Mouse (Mus musculus): ENCODE measurements around the gene Gpr108. TPM values are rescaled to one million over a fixed set of nuclear protein-coding genes. Genes with fewer than 3 reads are reported as not detected.
A peak's percentile ranks its signal among the peaks of the same experiment; 100 is the strongest.
"Not testable (repeated sequence)": the region's sequence is repeated elsewhere in the genome, so short reads cannot be mapped to it uniquely, and the experiment has no call there.

The Gpr108 gene
- polyA plus RNA-seq, 1 experiment from 2014 or later = 37.0 TPM

DNA sequence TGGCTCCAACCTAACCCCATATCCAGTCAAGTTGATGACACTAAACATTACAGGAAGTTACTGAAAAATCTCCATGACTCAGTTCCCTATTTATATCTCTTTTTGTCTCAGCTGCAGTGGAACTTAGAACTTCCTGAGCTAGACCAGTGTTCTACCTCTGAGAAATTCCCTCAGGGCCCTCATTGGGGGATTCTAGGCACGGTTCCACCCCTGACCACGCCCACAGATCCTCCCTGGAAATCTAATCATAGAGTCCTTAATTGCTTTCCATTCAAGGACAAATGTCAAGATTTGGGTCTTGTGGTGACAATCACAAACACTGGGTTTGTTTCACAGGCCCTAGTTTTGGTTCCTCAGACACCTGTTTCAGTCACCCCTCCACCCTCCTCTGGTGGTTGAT is 36.8 kb upstream of the Gpr108 start:
- H3K27me3 ChIP-seq (replicated peaks; ENCODE audit: control insufficient read depth, insufficient read depth, low read length) = no peaks in the 10 kb centered on the region
- no peak overlapping the region for H3K4me3 ChIP-seq (ENCODE audit: low read length)
- H3K9me3 ChIP-seq (ENCODE audit: control insufficient read depth, low read length) = no peaks in the 10 kb centered on the region
- no peak overlapping the region for H3K4me2 ChIP-seq (ENCODE audit: low read depth, low read length)
- 52% methylated on average over 2 of the region's 2 CpGs for WGBS
- ATAC-seq = no peak
- no peak overlapping the region for H3K9ac ChIP-seq (ENCODE audit: low read depth, low read length)
- H3K36me3 ChIP-seq (ENCODE audit: control insufficient read depth, insufficient read depth, low read length) = no peaks in the 10 kb centered on the region
- no peaks in the 10 kb centered on the region for H3K4me1 ChIP-seq (ENCODE audit: control insufficient read depth, insufficient read depth, low read length)
- H3K27ac ChIP-seq (ENCODE audit: low read length) = no peak overlapping the region

GRCm38 (mm10) chr17:57283906-57284305 is 35.7 kb upstream of the Gpr108 start:
- Histone ChIP-seq H3K4me3 (ENCODE audit: low read length) (no peak overlapping the region), H3K27me3 (replicated peaks; ENCODE audit: control insufficient read depth, insufficient read depth, low read length) (no peaks in the 10 kb centered on the region), H3K36me3 (ENCODE audit: control insufficient read depth, insufficient read depth, low read length) (no peaks in the 10 kb centered on the region), H3K27ac (ENCODE audit: low read length) (no peak overlapping the region), H3K9ac (ENCODE audit: low read depth, low read length) (no peak overlapping the region), H3K4me2 (ENCODE audit: low read depth, low read length) (no peak overlapping the region), H3K4me1 (ENCODE audit: control insufficient read depth, insufficient read depth, low read length) (no peaks in the 10 kb centered on the region), H3K9me3 (ENCODE audit: control insufficient read depth, low read length) (no peaks in the 10 kb centered on the region)
- WGBS = 72% methylated on average over 5 of the region's 5 CpGs
- no peak for ATAC-seq

GRCm38 (mm10) chr17:57280411-57280810 is 32.2 kb upstream of the Gpr108 start:
- ATAC-seq = no peak
- H3K4me3 ChIP-seq (ENCODE audit: low read length) = no peak overlapping the region
- H3K4me1 ChIP-seq (ENCODE audit: control insufficient read depth, insufficient read depth, low read length) = peaks cover 5% of the 10 kb centered on the region
- no peak overlapping the region for H3K27ac ChIP-seq (ENCODE audit: low read length)
- H3K9me3 ChIP-seq (ENCODE audit: control insufficient read depth, low read length) = no peaks in the 10 kb centered on the region
- WGBS = 66% methylated on average over 3 of the region's 3 CpGs
- H3K9ac ChIP-seq (ENCODE audit: low read depth, low read length) = no peak overlapping the region
- no peaks in the 10 kb centered on the region for H3K27me3 ChIP-seq (replicated peaks; ENCODE audit: control insufficient read depth, insufficient read depth, low read length)
- no peak overlapping the region for H3K4me2 ChIP-seq (ENCODE audit: low read depth, low read length)
- H3K36me3 ChIP-seq (ENCODE audit: control insufficient read depth, insufficient read depth, low read length) = no peaks in the 10 kb centered on the region

GRCm38 (mm10) chr17:57279591-57280224 is 31.5 kb upstream of the Gpr108 start:
- no peak for ATAC-seq

DNA sequence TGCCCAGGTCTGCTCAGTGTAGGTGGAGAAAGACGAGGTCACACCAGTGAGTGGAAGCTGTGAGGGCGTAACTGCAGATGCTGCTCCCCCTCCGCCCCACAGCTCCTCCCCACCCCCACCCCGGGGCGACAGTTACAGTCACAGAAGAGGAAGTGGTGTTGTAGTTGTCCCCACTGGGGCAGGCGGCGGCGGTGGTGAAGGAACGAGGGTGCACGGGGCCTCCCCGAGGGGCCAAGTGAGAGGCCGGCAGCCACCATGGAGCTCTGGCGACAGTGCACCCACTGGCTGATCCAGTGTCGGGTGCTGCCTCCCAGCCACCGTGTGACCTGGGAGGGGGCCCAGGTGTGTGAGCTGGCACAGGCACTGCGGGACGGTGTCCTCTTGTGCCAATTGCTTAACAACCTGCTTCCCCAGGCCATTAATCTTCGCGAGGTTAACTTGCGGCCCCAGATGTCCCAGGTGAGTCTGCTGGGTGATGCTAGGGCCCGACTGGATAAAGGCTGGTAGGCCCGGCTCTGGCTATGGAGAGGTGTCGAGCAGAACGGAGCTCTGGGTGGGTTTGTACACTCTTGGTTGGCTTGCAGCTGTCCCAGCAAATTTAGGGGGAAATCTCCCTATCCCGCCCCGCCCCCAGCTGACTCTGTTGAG is 30.8 kb upstream of the Gpr108 start, which contains the start of gene Vav1:
TSS of gene Vav1 (plus strand) at position 158 of the 648 bp plus-strand sequence.
- WGBS = 56% methylated on average over 26 of the region's 26 CpGs
- H3K27me3 ChIP-seq (replicated peaks; ENCODE audit: control insufficient read depth, insufficient read depth, low read length) = no peaks in the 10 kb centered on the region
- no peak for ATAC-seq
- H3K4me3 ChIP-seq (ENCODE audit: low read length) = 0 out of 2 replicates have a peak within 1 kb of the TSS, but pooled peaks have one; percentile 9
- no peak within 1 kb of the TSS for H3K4me2 ChIP-seq (ENCODE audit: low read depth, low read length)
- H3K27ac ChIP-seq (ENCODE audit: low read length) = no peak within 1 kb of the TSS
- no peak within 1 kb of the TSS for H3K9ac ChIP-seq (ENCODE audit: low read depth, low read length)
- H3K4me1 ChIP-seq (ENCODE audit: control insufficient read depth, insufficient read depth, low read length) = peaks cover 5% of the 10 kb centered on the region
- no peaks in the 10 kb centered on the region for H3K36me3 ChIP-seq (ENCODE audit: control insufficient read depth, insufficient read depth, low read length)
- H3K9me3 ChIP-seq (ENCODE audit: control insufficient read depth, low read length) = no peaks in the 10 kb centered on the region

More at GRCm38 (mm10) chr17:57279591-57280224, 31.5 kb upstream of the Gpr108 start:
- 62% methylated on average over 9 of the region's 9 CpGs for WGBS
- no peak overlapping the region for H3K9ac ChIP-seq (ENCODE audit: low read depth, low read length)
- peaks cover 5% of the 10 kb centered on the region for H3K4me1 ChIP-seq (ENCODE audit: control insufficient read depth, insufficient read depth, low read length)
- H3K4me2 ChIP-seq (ENCODE audit: low read depth, low read length) = no peak overlapping the region
- H3K9me3 ChIP-seq (ENCODE audit: control insufficient read depth, low read length) = no peaks in the 10 kb centered on the region
- no peak overlapping the region for H3K27ac ChIP-seq (ENCODE audit: low read length)
- no peaks in the 10 kb centered on the region for H3K27me3 ChIP-seq (replicated peaks; ENCODE audit: control insufficient read depth, insufficient read depth, low read length)
- H3K4me3 ChIP-seq (ENCODE audit: low read length) = 0 out of 2 replicates have a peak overlapping the region, but pooled peaks have one; percentile 9
- H3K36me3 ChIP-seq (ENCODE audit: control insufficient read depth, insufficient read depth, low read length) = no peaks in the 10 kb centered on the region

DNA sequence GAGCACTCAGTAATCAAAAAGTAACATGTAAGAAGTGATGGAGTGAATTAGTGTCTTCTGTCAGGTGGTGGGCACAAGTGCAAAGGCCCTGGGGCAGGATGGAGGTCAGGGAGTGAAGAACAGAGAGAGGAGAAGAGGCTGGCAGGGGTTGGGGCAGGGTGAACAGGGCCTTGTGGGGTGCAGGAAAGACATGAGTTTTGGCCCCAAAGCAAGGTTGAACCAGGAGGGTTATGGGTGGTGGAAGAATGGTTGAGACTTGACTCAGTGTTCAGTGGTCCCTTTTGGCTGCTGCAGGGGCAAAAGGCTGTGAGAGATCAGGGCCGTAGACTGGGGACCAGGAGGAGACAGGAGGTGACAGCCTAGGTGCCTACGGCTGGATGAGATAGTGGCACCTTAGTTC is 30.3 kb upstream of the Gpr108 start:
- H3K27me3 ChIP-seq (replicated peaks; ENCODE audit: control insufficient read depth, insufficient read depth, low read length) = no peaks in the 10 kb centered on the region
- H3K4me2 ChIP-seq (ENCODE audit: low read depth, low read length) = no peak overlapping the region
- H3K9ac ChIP-seq (ENCODE audit: low read depth, low read length) = no peak overlapping the region
- H3K9me3 ChIP-seq (ENCODE audit: control insufficient read depth, low read length) = no peaks in the 10 kb centered on the region
- H3K36me3 ChIP-seq (ENCODE audit: control insufficient read depth, insufficient read depth, low read length) = no peaks in the 10 kb centered on the region
- peaks cover 5% of the 10 kb centered on the region for H3K4me1 ChIP-seq (ENCODE audit: control insufficient read depth, insufficient read depth, low read length)
- no peak for ATAC-seq
- 78% methylated on average over 2 of the region's 2 CpGs for WGBS
- no peak overlapping the region for H3K27ac ChIP-seq (ENCODE audit: low read length)
- H3K4me3 ChIP-seq (ENCODE audit: low read length) = no peak overlapping the region

DNA sequence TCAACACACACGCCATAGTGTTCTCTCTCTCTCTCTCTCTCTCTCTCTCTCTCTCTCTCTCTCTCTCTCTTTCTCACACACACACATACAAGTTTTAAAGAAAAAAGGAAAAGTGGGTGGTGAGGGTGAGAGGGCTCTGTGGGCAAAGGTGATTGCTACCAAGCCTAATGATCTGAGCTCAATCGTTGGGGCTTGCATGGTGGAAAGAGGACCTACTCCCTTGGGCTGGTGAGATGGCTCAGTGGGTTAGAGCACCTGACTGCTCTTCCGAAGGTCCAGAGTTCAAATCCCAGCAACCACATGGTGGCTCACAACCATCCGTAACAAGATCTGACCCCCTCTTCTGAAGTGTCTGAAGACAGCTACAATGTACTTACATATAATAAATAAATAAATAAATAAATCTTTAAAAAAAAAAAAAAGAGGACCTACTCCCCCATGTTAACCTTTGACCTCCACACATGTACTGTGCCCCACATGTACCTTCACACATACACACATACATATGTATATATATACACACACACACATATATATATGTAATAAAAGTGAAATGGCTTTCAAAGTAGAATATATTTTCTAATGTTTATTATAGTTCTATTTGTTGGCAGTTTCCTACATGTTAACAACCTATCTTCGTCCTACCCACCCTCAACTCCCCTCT is 29.5 kb upstream of the Gpr108 start:
- H3K36me3 ChIP-seq (ENCODE audit: control insufficient read depth, insufficient read depth, low read length); H3K4me1 ChIP-seq (ENCODE audit: control insufficient read depth, insufficient read depth, low read length); H3K9me3 ChIP-seq (ENCODE audit: control insufficient read depth, low read length); H3K27me3 ChIP-seq (replicated peaks; ENCODE audit: control insufficient read depth, insufficient read depth, low read length); H3K27ac ChIP-seq (ENCODE audit: low read length); H3K4me3 ChIP-seq (ENCODE audit: low read length); H3K9ac ChIP-seq (ENCODE audit: low read depth, low read length); H3K4me2 ChIP-seq (ENCODE audit: low read depth, low read length); ATAC-seq: not testable (repeated sequence)
- WGBS = 80% methylated on average over 4 of the region's 5 CpGs

- WGBS = under 1% methylated on average over 20 of the region's 20 CpGs
- peak overlapping the region; percentile 69 for H3K4me2 ChIP-seq (ENCODE audit: low read depth, low read length)
- H3K9me3 ChIP-seq (ENCODE audit: control insufficient read depth, low read length) = no peaks in the 10 kb centered on the region
- ATAC-seq = peak; percentile 51
- H3K27ac ChIP-seq (ENCODE audit: low read length) = no peak overlapping the region
- H3K4me3 ChIP-seq (ENCODE audit: low read length) = peak overlapping the region; percentile 63
- no peaks in the 10 kb centered on the region for H3K36me3 ChIP-seq (ENCODE audit: control insufficient read depth, insufficient read depth, low read length)
- H3K9ac ChIP-seq (ENCODE audit: low read depth, low read length) = peak overlapping the region; percentile 47; the same call in 1 of the 2 replicates
- no peaks in the 10 kb centered on the region for H3K27me3 ChIP-seq (replicated peaks; ENCODE audit: control insufficient read depth, insufficient read depth, low read length)
- H3K4me1 ChIP-seq (ENCODE audit: control insufficient read depth, insufficient read depth, low read length) = peaks cover 5% of the 10 kb centered on the region
Observed at GRCm38 (mm10) chr17:57276634-57277121, 28.4 kb upstream of the Gpr108 start.

DNA sequence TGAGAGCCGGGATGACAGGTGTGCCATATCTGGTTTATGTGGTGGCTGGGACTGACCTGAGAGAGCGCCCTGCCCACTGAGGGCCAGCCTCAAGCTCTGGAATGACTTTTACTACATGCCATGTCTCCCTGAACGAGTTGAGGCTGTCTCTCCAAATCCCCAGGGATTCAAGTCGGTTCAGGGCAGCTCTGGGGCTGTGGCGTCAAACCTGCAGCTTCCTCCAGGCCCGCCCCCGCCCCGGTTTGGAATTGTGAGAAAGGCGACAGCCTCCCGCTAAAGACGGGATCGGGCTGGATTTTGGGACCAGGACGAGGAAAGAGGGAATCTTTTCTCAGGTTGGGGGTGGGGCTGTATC is 27.7 kb upstream of the Gpr108 start:
- Histone ChIP-seq H3K27ac (ENCODE audit: low read length) (no peak overlapping the region), H3K9ac (ENCODE audit: low read depth, low read length) (peak overlapping the region; percentile 48), H3K27me3 (replicated peaks; ENCODE audit: control insufficient read depth, insufficient read depth, low read length) (no peaks in the 10 kb centered on the region), H3K36me3 (ENCODE audit: control insufficient read depth, insufficient read depth, low read length) (no peaks in the 10 kb centered on the region), H3K4me3 (ENCODE audit: low read length) (peak overlapping the region; percentile 63), H3K4me2 (ENCODE audit: low read depth, low read length) (peak overlapping the region; percentile 69), H3K4me1 (ENCODE audit: control insufficient read depth, insufficient read depth, low read length) (peaks cover 5% of the 10 kb centered on the region), H3K9me3 (ENCODE audit: control insufficient read depth, low read length) (no peaks in the 10 kb centered on the region)
- 2% methylated on average over 13 of the region's 13 CpGs for WGBS
- peak; percentile 43 for ATAC-seq
